Mouse (Mus musculus): ENCODE measurements at regions not wholly inside any gene's neighbourhood (a gene's known extent, or its start where the extent isn't known, plus 50 kb on each side); places are given as distances from the start of the nearest gene placed in this dataset.

DNA sequence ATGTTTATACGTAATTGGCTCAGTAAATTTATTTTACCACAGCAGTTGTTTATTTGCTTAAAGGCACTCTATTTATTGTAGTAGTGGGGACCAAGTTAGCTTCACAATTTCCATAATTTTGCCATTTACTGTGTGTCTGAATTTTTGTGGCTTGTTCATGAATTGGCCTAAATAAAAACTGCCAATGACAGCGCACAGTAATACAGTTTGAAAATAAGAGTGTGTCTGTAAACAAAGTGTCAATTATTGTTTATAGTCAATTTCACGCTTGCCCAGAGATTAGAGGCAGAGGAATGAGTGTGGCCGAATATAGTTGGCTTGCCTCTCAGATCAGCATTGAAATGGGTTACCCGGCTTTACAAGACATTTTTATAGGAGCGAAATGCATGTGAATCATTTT lies 73.0 kb upstream of the Nrsn1 start:
- TF ChIP-seq GATA1 (IDR thresholded peaks at IDR 0.05; ENCODE audit: borderline replicate concordance, low read length) (no peak), FLI1 (IDR thresholded peaks at IDR 0.05; ENCODE audit: low read length) (no peak)

All from megakaryocyte, embryonic 14.5 days (primary cell).